Mouse (Mus musculus) heart, embryonic 15.5 days (tissue): ENCODE data around the gene Nudt3. TPM values are rescaled to one million over a fixed set of nuclear protein-coding genes. Genes with fewer than 3 reads are reported as not detected.
A peak's percentile ranks its signal among the peaks of the same experiment; 100 is the strongest.

Experiments used
- ATAC-seq: fragments of 200-750 bp; cut with Nextera tagmentation; replicated peaks from 2 replicates; pipeline ENCODE4 v1.8.0; 2017; ENCODE audit warnings: low read depth, moderate TSS enrichment; ENCODE audit not compliant: insufficient number of reproducible peaks, insufficient read depth, low FRiP score
- H3K27ac ChIP-seq: fragments of 300-500 bp; sonication (generic); 2 replicates; pipeline ENCODE4 v1.5.1; 2015; ENCODE audit warnings: mild to moderate bottlenecking, inconsistent platforms
- H3K27me3 ChIP-seq: fragments of 300-500 bp; sonication (generic); 2 replicates; pipeline ENCODE4 v1.6.1; 2015; ENCODE audit warnings: inconsistent platforms
- H3K36me3 ChIP-seq: fragments of 300-500 bp; sonication (generic); 2 replicates; pipeline ENCODE4 v1.6.1; 2015; ENCODE audit warnings: mild to moderate bottlenecking, inconsistent platforms
- H3K4me1 ChIP-seq: fragments of 300-500 bp; sonication (generic); replicated peaks from 2 replicates; pipeline ENCODE4 v1.6.1; 2015; ENCODE audit warnings: inconsistent platforms
- H3K4me2 ChIP-seq: fragments of 300-500 bp; sonication (generic); 2 replicates; pipeline ENCODE4 v1.6.1; 2015; ENCODE audit warnings: inconsistent platforms, mild to moderate bottlenecking, moderate library complexity
- H3K4me3 ChIP-seq: fragments of 300-500 bp; sonication (generic); 2 replicates; pipeline ENCODE4 v1.5.1; 2015; ENCODE audit warnings: mild to moderate bottlenecking, inconsistent platforms
- H3K9ac ChIP-seq: fragments of 300-500 bp; sonication (generic); 2 replicates; pipeline ENCODE4 v1.6.1; 2015; ENCODE audit warnings: mild to moderate bottlenecking, inconsistent platforms
- H3K9me3 ChIP-seq: fragments of 300-500 bp; sonication (generic); replicated peaks from 2 replicates; pipeline ENCODE4 v1.6.1; 2016; ENCODE audit warnings: inconsistent platforms
- WGBS: fragments of 180-500 bp; shearing (Covaris S2); methylation state at CpG from one replicate; pipeline ENCODE4 v1.1.7; 2015; ENCODE audit warnings: mixed read lengths; 5-methylcytosine and 5-hydroxymethylcytosine counted together
- polyA plus RNA-seq: library from polyadenylated mRNA; unstranded; fragments of >200 nt; fragmentation: Nextera tagmentation; extraction: Ambion mirVana; gene quantifications from 2 replicates; pipeline ENCODE4 v1.2.1, GENCODE M21; 2015

Nudt3 gene
- polyA plus RNA-seq, 1 experiment from 2014 or later: 132 TPM

DNA sequence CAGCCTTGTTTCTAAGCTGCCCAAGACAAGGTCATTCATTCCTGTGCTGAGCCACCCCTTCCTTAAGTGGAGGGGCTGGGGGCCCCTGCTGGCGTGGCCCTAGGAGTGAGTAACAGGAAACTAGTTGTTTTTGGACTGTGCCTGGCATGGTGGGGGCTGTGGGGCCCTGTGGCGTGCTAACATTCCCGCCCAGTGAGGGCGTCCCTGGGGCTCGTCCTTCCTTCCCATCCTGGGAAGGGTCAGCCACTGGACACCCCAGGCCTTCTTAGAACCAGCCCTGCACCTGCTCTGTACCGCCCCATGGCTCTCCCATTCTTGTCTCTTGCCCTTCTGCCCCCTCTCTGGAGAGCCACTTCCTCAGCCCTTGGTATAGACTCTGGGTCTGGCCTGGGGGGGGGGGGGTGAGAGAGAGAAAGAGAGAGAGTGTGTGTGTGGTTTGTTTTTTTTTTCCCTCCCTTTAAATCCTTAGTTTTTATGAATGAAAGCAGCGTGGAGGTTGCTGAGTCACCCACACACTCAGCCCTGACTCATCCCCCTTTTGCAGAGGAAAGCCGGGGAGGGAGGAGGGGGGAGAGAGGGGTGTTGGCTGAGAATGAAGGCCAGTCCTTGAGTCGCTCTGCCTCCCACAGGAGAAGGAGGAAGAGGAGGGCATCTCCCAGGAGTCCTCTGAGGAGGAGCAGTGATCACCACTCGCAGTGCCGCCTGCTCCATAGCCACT, 61.3 kb downstream of the Nudt3 start:
- ATAC-seq: no peak
- H3K27me3 ChIP-seq: no peaks in the 10 kb centered on the region
- no peak overlapping the region for H3K4me3 ChIP-seq
- no peaks in the 10 kb centered on the region for H3K36me3 ChIP-seq
- no peak overlapping the region for H3K9ac ChIP-seq
- no peak overlapping the region for H3K27ac ChIP-seq
- H3K9me3 ChIP-seq: no peaks in the 10 kb centered on the region
- peaks cover 53% of the 10 kb centered on the region for H3K4me1 ChIP-seq
- no peak overlapping the region for H3K4me2 ChIP-seq
- WGBS: 50% methylated on average over 10 of the region's 11 CpGs

DNA sequence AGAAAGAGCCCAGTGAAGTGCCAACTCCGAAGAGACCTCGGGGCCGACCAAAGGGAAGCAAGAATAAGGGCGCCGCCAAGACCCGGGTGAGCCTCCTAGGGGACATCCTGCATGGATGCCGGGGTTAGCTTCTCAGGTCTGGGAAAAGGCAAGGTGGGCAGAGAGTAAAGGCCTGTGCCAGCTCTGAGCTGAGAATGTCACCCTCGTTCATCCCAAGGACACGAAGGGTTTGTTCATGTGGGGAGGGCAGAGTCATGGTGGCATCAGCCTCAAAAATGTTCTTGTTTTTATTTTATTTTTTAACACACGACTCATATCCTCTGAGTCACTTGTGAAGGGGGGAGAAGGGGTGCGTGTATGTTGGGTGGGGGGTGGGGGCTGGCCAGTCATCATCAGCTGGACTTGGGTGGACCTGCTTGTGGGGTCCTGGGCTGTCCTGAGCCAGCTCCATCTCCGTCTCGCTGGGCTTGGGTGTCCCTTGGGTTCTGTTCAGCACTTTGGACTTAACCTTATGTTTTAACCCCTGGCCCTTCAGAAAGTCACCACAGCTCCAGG, 62.3 kb downstream of the Nudt3 start:
- Histone ChIP-seq H3K27me3 (no peaks in the 10 kb centered on the region), H3K9ac (no peak overlapping the region), H3K4me2 (no peak overlapping the region), H3K36me3 (no peaks in the 10 kb centered on the region), H3K27ac (no peak overlapping the region), H3K4me3 (no peak overlapping the region), H3K9me3 (no peaks in the 10 kb centered on the region), H3K4me1 (peaks cover 48% of the 10 kb centered on the region)
- 83% methylated on average over 13 of the region's 13 CpGs for WGBS
- ATAC-seq: no peak

DNA sequence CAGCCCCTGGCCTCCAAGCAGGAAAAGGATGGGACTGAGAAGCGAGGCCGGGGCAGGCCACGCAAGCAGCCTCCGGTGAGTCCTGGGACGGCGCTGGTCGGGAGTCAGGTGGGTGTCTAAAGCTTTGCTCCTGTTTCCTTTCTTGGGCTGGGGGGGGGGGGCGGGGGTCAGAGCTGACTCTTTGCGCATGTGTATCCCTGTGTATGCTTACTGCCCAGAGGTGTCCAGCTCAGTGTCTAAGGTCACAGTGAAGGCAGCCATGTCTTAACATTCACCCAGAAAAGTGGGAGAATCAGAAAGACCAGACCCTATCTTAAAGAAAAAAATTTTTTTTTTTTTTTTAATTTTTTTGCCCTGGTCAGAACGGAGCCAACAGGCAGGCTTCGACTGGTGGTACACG, 63.7 kb downstream of the Nudt3 start:
- ATAC-seq: no peak
- H3K4me3 ChIP-seq: no peak overlapping the region
- peaks cover 52% of the 10 kb centered on the region for H3K4me1 ChIP-seq
- H3K4me2 ChIP-seq: peak overlapping the region; percentile 90; the same call in 1 of the 2 replicates
- 81% methylated on average over 12 of the region's 12 CpGs for WGBS
- no peaks in the 10 kb centered on the region for H3K27me3 ChIP-seq
- H3K9ac ChIP-seq: no peak overlapping the region
- H3K9me3 ChIP-seq: no peaks in the 10 kb centered on the region
- no peak overlapping the region for H3K27ac ChIP-seq
- no peaks in the 10 kb centered on the region for H3K36me3 ChIP-seq

DNA sequence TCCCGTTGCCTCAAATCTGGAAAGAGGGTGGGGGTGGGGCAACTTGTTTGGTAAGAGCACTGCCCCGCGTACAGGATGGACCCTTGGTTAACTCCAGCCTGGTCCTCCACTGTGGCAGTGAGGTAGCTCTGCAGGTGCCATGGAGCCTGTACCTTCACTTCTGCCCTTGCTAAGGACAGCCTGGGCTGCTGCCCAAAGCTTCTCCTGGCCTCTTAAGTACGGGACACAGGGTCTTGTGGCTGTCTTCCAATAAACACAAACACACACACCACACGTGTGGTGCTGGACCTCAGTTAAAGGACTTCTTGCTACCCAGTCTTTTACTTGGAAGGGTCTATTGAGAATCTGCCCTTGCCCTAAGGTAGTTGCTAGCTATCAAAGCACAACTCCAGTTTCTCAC, 64.5 kb downstream of the Nudt3 start:
- no peak for ATAC-seq
- Histone ChIP-seq H3K9ac (0 out of 2 replicates have a peak overlapping the region, but pooled peaks have one; percentile 6), H3K27me3 (no peaks in the 10 kb centered on the region), H3K36me3 (no peaks in the 10 kb centered on the region), H3K4me2 (peak overlapping the region; percentile 90), H3K4me3 (peak overlapping the region; percentile 83; the same call in 1 of the 2 replicates), H3K9me3 (no peaks in the 10 kb centered on the region), H3K27ac (no peak overlapping the region), H3K4me1 (peaks cover 50% of the 10 kb centered on the region)
- 21% methylated on average over 5 of the region's 5 CpGs for WGBS

- Histone ChIP-seq H3K9ac (peak overlapping the region; percentile 92), H3K27me3 (no peaks in the 10 kb centered on the region), H3K4me1 (peaks cover 49% of the 10 kb centered on the region), H3K36me3 (no peaks in the 10 kb centered on the region), H3K27ac (peak overlapping the region; percentile 96), H3K9me3 (no peaks in the 10 kb centered on the region), H3K4me3 (peak overlapping the region; percentile 83), H3K4me2 (peak overlapping the region; percentile 90)
- 16% methylated on average over 14 of the region's 14 CpGs for WGBS
- ATAC-seq: no peak
Measured at GRCm38 (mm10) chr17:27557927-27558661, 65.2 kb downstream of the Nudt3 start.

DNA sequence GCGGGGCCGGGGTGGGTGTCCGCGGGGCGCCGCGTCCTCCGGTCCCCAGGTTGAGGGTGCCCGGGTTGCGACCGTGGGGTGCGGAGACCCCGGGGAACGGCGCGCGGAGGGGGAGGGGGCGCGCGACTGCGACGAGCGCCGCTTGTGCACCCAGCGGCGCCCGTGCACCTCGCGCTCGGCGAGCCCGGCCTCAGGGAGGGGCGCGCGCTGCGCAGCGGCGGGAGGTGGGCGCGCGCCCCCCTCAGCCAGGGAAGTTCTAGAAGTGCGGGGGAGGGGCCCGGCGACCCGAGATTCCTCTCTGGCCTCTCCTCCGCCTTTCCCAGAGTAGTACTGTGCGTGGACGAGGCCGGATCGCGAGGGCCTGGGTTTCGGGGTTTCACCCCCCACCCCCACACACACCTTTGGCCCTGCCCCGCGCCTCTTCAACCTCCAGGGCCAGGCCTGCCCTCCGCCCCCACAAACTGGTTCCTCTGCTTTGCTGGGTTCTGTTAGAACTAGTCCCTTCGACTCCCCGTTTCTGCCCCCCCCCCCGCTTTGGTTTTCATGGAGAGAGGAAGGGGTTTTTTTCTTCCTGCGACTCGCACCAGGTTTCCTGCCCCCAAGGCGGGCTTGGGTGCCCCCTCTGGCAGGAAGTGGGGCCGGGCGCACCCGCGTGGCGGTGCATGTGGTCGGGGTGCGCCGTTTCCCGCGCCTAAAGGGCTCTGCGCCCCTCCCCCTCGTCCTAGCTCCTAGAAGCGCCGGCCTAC, 65.9 kb downstream of the Nudt3 start:
- under 1% methylated on average over 66 of the region's 75 CpGs for WGBS
- H3K9ac ChIP-seq: peak overlapping the region; percentile 92

GRCm38 (mm10) chr17:27556315-27557011, 66.8 kb downstream of the Nudt3 start, which contains the start of gene Hmga1:
Hmga1 (plus strand) TSS chr17:27556497.
- Histone ChIP-seq H3K4me3 (peak within 1 kb of the TSS; percentile 83), H3K36me3 (no peaks in the 10 kb centered on the region), H3K9me3 (no peaks in the 10 kb centered on the region), H3K4me2 (peak within 1 kb of the TSS; percentile 90), H3K4me1 (peaks cover 44% of the 10 kb centered on the region), H3K27me3 (no peaks in the 10 kb centered on the region), H3K27ac (peak within 1 kb of the TSS; percentile 96), H3K9ac (peak within 1 kb of the TSS; percentile 92)
- WGBS: under 1% methylated on average over 79 of the region's 79 CpGs
- peak; percentile 79 for ATAC-seq

More for the DNA sequence above, 65.9 kb downstream of the Nudt3 start:
- H3K36me3 ChIP-seq: no peaks in the 10 kb centered on the region
- ATAC-seq: peak; percentile 33
- H3K4me1 ChIP-seq: peaks cover 49% of the 10 kb centered on the region
- peak overlapping the region; percentile 83 for H3K4me3 ChIP-seq
- no peaks in the 10 kb centered on the region for H3K27me3 ChIP-seq
- peak overlapping the region; percentile 96 for H3K27ac ChIP-seq
- H3K9me3 ChIP-seq: no peaks in the 10 kb centered on the region
- H3K4me2 ChIP-seq: peak overlapping the region; percentile 90

DNA sequence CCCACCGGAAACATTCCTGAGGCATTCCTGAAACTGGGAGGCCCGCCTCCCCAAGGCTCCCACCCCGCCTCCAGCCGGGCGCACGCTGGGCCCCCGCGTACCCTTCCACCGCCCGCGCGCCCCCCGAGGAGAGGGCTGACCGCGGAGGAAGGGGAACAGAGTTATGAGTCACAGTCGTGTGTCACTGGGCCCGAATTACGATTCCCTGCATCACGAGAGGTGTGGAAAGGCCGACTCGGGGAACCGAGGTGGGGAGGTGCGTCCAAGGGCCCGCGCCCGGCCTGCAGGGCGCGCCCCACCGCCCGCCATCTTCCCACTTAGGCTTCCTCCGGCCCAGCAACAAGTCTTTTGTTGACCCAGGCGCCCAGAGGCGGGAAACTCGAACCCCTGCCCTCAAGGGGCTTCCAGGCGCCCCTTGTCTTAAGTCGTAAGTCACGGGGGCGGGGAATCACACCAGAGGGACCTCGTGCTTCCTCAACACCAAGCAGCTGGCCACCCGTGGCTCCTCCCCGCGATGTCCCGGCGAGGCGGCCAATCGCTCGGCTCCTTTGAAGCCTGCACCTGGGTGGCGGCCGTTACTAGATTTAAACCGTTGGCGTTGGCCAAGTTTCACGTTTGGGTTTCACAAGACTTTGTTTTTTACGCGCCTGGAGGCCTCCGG, 67.7 kb downstream of the Nudt3 start:
- ATAC-seq: peak; percentile 27; the same call in 1 of the 2 replicates
- H3K4me3 ChIP-seq: peak overlapping the region; percentile 83
- H3K27ac ChIP-seq: peak overlapping the region; percentile 96
- H3K4me2 ChIP-seq: peak overlapping the region; percentile 90
- peaks cover 41% of the 10 kb centered on the region for H3K4me1 ChIP-seq
- under 1% methylated on average over 55 of the region's 55 CpGs for WGBS
- H3K36me3 ChIP-seq: no peaks in the 10 kb centered on the region
- H3K9me3 ChIP-seq: no peaks in the 10 kb centered on the region
- H3K27me3 ChIP-seq: peaks cover 3% of the 10 kb centered on the region; the same call in 1 of the 2 replicates
- H3K9ac ChIP-seq: peak overlapping the region; percentile 92

DNA sequence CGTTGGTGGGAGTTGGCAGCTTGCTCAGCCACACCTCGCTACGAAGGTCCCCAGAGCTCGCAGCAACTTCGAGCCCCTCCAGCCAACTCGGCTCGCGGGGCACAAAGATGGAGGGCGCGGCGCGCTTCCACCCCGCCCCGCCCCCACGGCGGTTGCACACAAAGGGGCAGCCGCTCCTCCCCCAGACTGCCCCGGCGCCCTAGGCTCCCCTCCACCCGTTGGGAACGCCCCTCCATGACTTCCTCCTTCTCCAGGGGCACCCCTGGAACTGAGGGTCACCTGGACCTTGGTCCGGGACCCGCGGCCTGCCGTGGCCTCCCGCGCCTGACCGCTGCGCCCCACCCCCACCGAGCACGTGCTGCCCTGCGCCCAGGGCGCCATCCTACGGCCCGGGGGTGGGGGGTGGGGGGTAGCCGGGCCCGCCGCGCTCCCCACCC, 68.2 kb downstream of the Nudt3 start:
- Histone ChIP-seq H3K4me1 (peaks cover 41% of the 10 kb centered on the region), H3K9ac (peak overlapping the region; percentile 92), H3K9me3 (no peaks in the 10 kb centered on the region), H3K27ac (peak overlapping the region; percentile 96), H3K4me3 (peak overlapping the region; percentile 83), H3K36me3 (no peaks in the 10 kb centered on the region), H3K27me3 (peaks cover 4% of the 10 kb centered on the region; the same call in 1 of the 2 replicates), H3K4me2 (peak overlapping the region; percentile 90)
- peak; percentile 14; the same call in 1 of the 2 replicates for ATAC-seq
- 3% methylated on average over 37 of the region's 39 CpGs for WGBS
